Mouse (Mus musculus): Measurements from ENCODE around the gene Tceal3.

- TF ChIP-seq POLR2A (IDR thresholded peaks at IDR 0.05; ENCODE audit: insufficient read depth, low read depth, low read length) (no peak), CTCF (IDR thresholded peaks at IDR 0.05; ENCODE audit: insufficient read depth, low read depth, low read length) (no peak)
Observed at GRCm38 (mm10) chrX:136625959-136626358, 35.3 kb downstream of the Tceal3 start.

All from olfactory bulb, adult 2 months (tissue).